Mouse (Mus musculus): Measurements from ENCODE around the gene Unc13a. TPM values are rescaled to one million over a fixed set of nuclear protein-coding genes. Genes with fewer than 3 reads are reported as not detected.

Unc13a gene
- polyA plus RNA-seq, 1 experiment from 2014 or later, result 2.2 TPM

DNA sequence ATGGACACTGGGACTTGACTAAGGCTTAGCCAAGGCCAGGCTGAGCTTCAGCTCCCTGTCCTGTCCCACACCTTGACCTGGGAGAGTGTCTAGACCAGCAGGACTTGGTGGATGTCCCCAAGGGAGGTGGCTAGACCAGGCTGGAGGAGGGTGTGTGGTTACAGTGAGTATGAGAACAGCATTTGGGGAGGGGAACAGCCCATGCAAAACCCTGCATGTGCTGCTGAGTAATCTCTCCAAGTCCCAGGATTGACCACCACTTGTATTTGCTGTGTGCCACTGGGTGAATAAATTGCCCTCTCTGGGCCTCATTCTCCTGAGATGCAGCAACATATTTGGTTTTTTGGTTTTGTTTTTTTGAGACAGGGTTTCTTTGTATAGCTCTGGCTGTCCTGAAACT, 73.2 kb downstream of the Unc13a start:
- Histone ChIP-seq H3K27ac (replicated peaks) (no peak overlapping the region), H3K4me3 (no peak overlapping the region), H3K36me3 (replicated peaks) (peaks cover 25% of the 10 kb centered on the region), H3K4me1 (peaks cover 39% of the 10 kb centered on the region), H3K9me3 (no peaks in the 10 kb centered on the region), H3K27me3 (replicated peaks; ENCODE audit: low read depth, poor library complexity, severe bottlenecking) (peaks cover 44% of the 10 kb centered on the region)
- no peak for DNase-seq (ENCODE audit: low spot score)

DNA sequence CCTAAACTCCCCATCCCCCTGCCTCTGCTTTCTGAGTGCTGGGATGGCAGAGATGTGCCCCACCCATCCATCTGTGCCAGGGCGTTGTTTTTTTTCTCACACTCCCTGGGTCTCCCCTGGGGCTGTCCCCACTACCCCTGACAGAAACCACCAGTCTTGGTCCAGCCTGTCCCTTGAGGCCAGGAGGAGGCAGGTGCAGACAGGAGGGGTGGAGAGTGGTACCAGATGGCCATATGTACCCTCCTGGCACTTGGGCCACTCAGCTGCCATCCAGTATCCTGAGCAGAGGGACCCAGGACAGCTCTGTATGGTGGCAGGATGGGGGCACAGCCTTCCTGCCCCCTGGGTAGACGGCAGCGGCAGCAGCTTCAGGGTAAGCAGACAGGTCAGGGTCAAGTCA, 74.1 kb downstream of the Unc13a start, which contains the start of gene Fam129c:
Gene Fam129c, plus strand, starts transcription at position 198 of the 400 bp plus-strand sequence.
- H3K36me3 ChIP-seq (replicated peaks), result peaks cover 25% of the 10 kb centered on the region
- H3K27me3 ChIP-seq (replicated peaks; ENCODE audit: low read depth, poor library complexity, severe bottlenecking), result peaks cover 35% of the 10 kb centered on the region
- no peak within 1 kb of the TSS for H3K4me3 ChIP-seq
- 85% methylated on average over 3 of the region's 3 CpGs for WGBS
- no peaks in the 10 kb centered on the region for H3K9me3 ChIP-seq
- no peak for DNase-seq (ENCODE audit: low spot score)
- H3K27ac ChIP-seq (replicated peaks), result no peak within 1 kb of the TSS
- peaks cover 39% of the 10 kb centered on the region for H3K4me1 ChIP-seq

DNA sequence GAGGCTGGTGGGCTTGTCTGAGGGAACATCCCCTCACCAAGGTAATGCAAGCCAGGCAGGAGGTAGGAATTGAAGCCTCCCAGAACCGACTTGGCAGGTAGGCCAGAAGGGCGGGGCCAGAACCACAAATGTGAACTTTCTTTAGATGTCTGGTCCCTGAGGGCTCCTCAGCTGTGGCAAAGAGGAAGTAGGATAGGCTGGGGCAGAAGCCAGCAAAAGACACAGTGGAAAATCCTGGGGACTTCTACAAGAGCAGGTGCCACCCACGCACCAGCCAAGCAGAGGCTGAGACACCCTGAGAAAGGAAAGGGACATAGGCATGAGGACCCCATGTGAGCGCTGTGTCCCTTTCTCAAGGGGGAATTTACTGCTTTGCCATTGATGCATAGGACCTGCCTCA, 74.8 kb downstream of the Unc13a start:
- Histone ChIP-seq H3K27me3 (replicated peaks; ENCODE audit: low read depth, poor library complexity, severe bottlenecking) (peaks cover 29% of the 10 kb centered on the region), H3K9me3 (no peaks in the 10 kb centered on the region), H3K36me3 (replicated peaks) (peaks cover 25% of the 10 kb centered on the region), H3K4me1 (peaks cover 33% of the 10 kb centered on the region), H3K27ac (replicated peaks) (no peak overlapping the region), H3K4me3 (no peak overlapping the region)
- WGBS, result 87% methylated on average over 4 of the region's 4 CpGs
- no peak for DNase-seq (ENCODE audit: low spot score)

DNA sequence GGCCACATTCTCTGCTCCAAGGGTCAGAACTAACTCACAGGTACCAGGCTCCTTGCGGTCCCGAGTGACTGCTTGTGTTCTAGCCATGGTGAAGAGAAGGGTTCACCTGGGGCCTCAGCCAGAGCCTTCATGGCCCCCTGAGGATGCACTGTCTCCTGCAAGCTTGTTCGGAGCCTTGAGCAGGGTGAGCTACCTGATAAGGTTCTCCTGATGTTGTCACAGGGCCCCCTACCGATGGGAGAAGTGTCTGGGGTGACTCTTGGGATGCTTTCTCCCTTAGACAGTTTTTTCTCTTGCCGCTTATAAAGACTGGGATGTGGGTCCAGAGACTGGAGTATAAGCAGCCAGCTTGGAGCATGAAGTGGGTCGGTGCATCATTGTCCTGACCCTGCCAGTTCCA, 75.2 kb downstream of the Unc13a start:
- H3K27me3 ChIP-seq (replicated peaks; ENCODE audit: low read depth, poor library complexity, severe bottlenecking), result peaks cover 25% of the 10 kb centered on the region
- H3K4me3 ChIP-seq, result 0 out of 2 replicates have a peak overlapping the region, but pooled peaks have one; percentile 31
- peaks cover 25% of the 10 kb centered on the region for H3K36me3 ChIP-seq (replicated peaks)
- peaks cover 33% of the 10 kb centered on the region for H3K4me1 ChIP-seq
- no peaks in the 10 kb centered on the region for H3K9me3 ChIP-seq
- no peak overlapping the region for H3K27ac ChIP-seq (replicated peaks)
- DNase-seq (ENCODE audit: low spot score), result no peak
- WGBS, result 58% methylated on average over 6 of the region's 6 CpGs

DNA sequence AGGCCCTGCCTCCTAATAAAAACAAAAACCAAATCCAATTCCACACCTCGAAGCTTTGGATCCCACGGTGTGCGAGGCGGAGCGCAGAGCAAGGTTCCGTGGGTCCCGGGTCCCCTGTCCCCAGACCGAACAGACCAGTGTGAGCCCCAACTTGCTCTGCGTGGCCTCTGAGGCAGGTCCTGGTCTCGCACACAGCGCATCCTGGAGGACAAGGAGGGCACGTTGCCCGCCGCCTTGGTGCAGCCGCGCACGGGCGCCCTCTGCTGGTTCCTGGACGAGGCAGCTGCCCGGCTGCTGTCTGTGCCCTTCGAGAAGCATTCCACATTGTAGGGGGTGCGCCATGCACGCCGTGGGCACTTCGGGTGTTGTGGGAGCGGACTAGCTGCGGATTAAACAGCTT, 75.7 kb downstream of the Unc13a start:
- Histone ChIP-seq H3K4me3 (peak overlapping the region; percentile 31), H3K27me3 (replicated peaks; ENCODE audit: low read depth, poor library complexity, severe bottlenecking) (peaks cover 22% of the 10 kb centered on the region), H3K36me3 (replicated peaks) (peaks cover 25% of the 10 kb centered on the region), H3K27ac (replicated peaks) (peak overlapping the region; percentile 55), H3K9me3 (no peaks in the 10 kb centered on the region), H3K4me1 (peaks cover 39% of the 10 kb centered on the region)
- 8% methylated on average over 27 of the region's 27 CpGs for WGBS
- peak; percentile 92 for DNase-seq (ENCODE audit: low spot score)

DNA sequence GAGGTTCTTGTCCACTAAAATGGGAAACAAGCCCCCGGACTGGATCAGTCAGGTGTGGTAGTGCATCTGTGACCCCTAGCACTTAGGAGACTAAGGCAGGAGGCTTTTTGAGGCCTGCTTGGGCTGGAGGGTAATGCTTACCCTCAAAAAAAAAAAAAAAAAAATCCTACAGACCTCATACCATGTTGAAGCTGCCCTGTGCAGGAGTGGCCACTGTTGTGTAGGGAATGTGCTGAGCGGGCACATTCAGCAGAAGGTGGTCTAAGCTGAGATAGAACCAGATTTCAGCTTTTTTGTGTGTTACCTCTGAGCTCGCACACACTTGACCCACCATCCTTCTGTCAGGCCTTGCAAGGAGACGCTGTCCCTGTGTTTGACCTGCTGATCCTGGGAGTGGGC, 77.2 kb downstream of the Unc13a start:
- H3K27me3 ChIP-seq (replicated peaks; ENCODE audit: low read depth, poor library complexity, severe bottlenecking), result peaks cover 20% of the 10 kb centered on the region
- no peaks in the 10 kb centered on the region for H3K9me3 ChIP-seq
- DNase-seq (ENCODE audit: low spot score), result no peak
- peaks cover 42% of the 10 kb centered on the region for H3K4me1 ChIP-seq
- H3K27ac ChIP-seq (replicated peaks), result no peak overlapping the region
- 92% methylated on average over 4 of the region's 4 CpGs for WGBS
- 0 out of 2 replicates have a peak overlapping the region, but pooled peaks have one; percentile 1 for H3K4me3 ChIP-seq
- H3K36me3 ChIP-seq (replicated peaks), result peaks cover 25% of the 10 kb centered on the region

- DNase-seq (ENCODE audit: low spot score), result no peak
- 95% methylated on average over 8 of the region's 8 CpGs for WGBS
- Histone ChIP-seq H3K27ac (replicated peaks) (no peak overlapping the region), H3K27me3 (replicated peaks; ENCODE audit: low read depth, poor library complexity, severe bottlenecking) (peaks cover 16% of the 10 kb centered on the region), H3K36me3 (replicated peaks) (peaks cover 20% of the 10 kb centered on the region), H3K4me3 (peak overlapping the region; percentile 93; the same call in 1 of the 2 replicates), H3K9me3 (no peaks in the 10 kb centered on the region), H3K4me1 (peaks cover 42% of the 10 kb centered on the region)
Measured at GRCm38 (mm10) chr8:71593556-71594323, 77.8 kb downstream of the Unc13a start.

- Histone ChIP-seq H3K36me3 (replicated peaks) (peaks cover 20% of the 10 kb centered on the region), H3K4me1 (peaks cover 42% of the 10 kb centered on the region), H3K9me3 (no peaks in the 10 kb centered on the region), H3K27ac (replicated peaks) (peak overlapping the region; percentile 97), H3K27me3 (replicated peaks; ENCODE audit: low read depth, poor library complexity, severe bottlenecking) (peaks cover 16% of the 10 kb centered on the region), H3K4me3 (peak overlapping the region; percentile 93)
- WGBS, result 5% methylated on average over 60 of the region's 60 CpGs
- no peak for DNase-seq (ENCODE audit: low spot score)
Measured at GRCm38 (mm10) chr8:71592374-71593170, 79.0 kb downstream of the Unc13a start.

GRCm38 (mm10) chr8:71591471-71592373, 79.8 kb downstream of the Unc13a start, which contains the start of gene Pgls:
Gene Pgls, plus strand, starts transcription at chr8:71592176.
- Histone ChIP-seq H3K4me3 (peak within 1 kb of the TSS; percentile 93), H3K36me3 (replicated peaks) (peaks cover 23% of the 10 kb centered on the region), H3K27ac (replicated peaks) (peak within 1 kb of the TSS; percentile 97), H3K4me1 (peaks cover 42% of the 10 kb centered on the region), H3K9me3 (no peaks in the 10 kb centered on the region), H3K27me3 (replicated peaks; ENCODE audit: low read depth, poor library complexity, severe bottlenecking) (peaks cover 16% of the 10 kb centered on the region)
- under 1% methylated on average over 71 of the region's 71 CpGs for WGBS
- DNase-seq (ENCODE audit: low spot score), result peak; percentile 97

DNA sequence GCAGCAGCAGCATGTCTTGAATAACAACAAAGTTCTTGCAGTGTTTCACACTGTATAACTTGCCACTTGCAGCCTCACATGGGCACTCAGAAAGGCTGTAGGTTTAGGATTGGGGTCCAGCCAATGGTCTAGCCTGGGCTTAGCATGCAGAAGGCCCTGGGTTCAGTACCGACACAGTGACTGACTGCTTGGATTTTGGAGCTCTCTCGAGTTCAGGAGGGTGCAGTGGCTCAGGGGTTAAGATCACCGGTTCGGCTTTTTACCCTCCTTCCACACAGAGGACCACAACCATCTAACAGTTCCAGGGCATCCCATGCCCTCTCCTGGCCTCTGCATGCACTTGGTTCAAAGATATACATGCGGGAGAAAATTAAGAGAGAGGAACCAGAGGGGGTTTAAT, 80.5 kb downstream of the Unc13a start:
- no peak for DNase-seq (ENCODE audit: low spot score)
- Histone ChIP-seq H3K36me3 (replicated peaks) (peaks cover 28% of the 10 kb centered on the region), H3K27ac (replicated peaks) (peak overlapping the region; percentile 97; the same call in 1 of the 2 replicates), H3K4me3 (peak overlapping the region; percentile 93), H3K27me3 (replicated peaks; ENCODE audit: low read depth, poor library complexity, severe bottlenecking) (peaks cover 16% of the 10 kb centered on the region), H3K9me3 (no peaks in the 10 kb centered on the region), H3K4me1 (peaks cover 37% of the 10 kb centered on the region)
- WGBS, result 33% methylated on average over 5 of the region's 5 CpGs

- no peak for DNase-seq (ENCODE audit: low spot score)
- H3K36me3 ChIP-seq (replicated peaks), result peaks cover 33% of the 10 kb centered on the region
- no peak overlapping the region for H3K27ac ChIP-seq (replicated peaks)
- no peaks in the 10 kb centered on the region for H3K9me3 ChIP-seq
- peaks cover 16% of the 10 kb centered on the region for H3K27me3 ChIP-seq (replicated peaks; ENCODE audit: low read depth, poor library complexity, severe bottlenecking)
- 63% methylated on average over 3 of the region's 3 CpGs for WGBS
- H3K4me3 ChIP-seq, result no peak overlapping the region
- peaks cover 22% of the 10 kb centered on the region for H3K4me1 ChIP-seq
Measured at GRCm38 (mm10) chr8:71588762-71589161, 82.8 kb downstream of the Unc13a start.

- H3K4me3 ChIP-seq, result no peak overlapping the region
- H3K4me1 ChIP-seq, result peaks cover 9% of the 10 kb centered on the region
- no peaks in the 10 kb centered on the region for H3K9me3 ChIP-seq
- peaks cover 31% of the 10 kb centered on the region for H3K36me3 ChIP-seq (replicated peaks)
- no peak overlapping the region for H3K27ac ChIP-seq (replicated peaks)
- H3K27me3 ChIP-seq (replicated peaks; ENCODE audit: low read depth, poor library complexity, severe bottlenecking), result peaks cover 16% of the 10 kb centered on the region
- DNase-seq (ENCODE audit: low spot score), result peak; percentile 62
- WGBS, result 80% methylated on average over 2 of the region's 2 CpGs
Measured at GRCm38 (mm10) chr8:71586891-71587290, 84.7 kb downstream of the Unc13a start.
